ENCODE assay signal across 9 mouse cellular contexts in genomic region chr9:36968713-36969112, GRCm38 (mm10).
DNase-seq lines count a peak whose midpoint lies in the region; ATAC-seq lines count a peak whose summit lies in the region.
"Had no signal": no experiment of that assay in that cellular context is flagged by ENCODE, and none has a peak within 500 bp of the region (broad histone marks: within the 10 kb centered on the region; RNA-seq: fewer than 3 reads in every experiment).

No protein-coding gene starts in this region.

- H3K4me1 ChIP-seq in hindbrain, embryonic 13.5 days (replicated peaks) = peaks cover 58% of the 10 kb centered on the region
- H3K4me1 ChIP-seq: liver, embryonic 13.5 days had no signal

- H3K4me3 ChIP-seq in hindbrain, embryonic 13.5 days = no peak overlapping the region
- H3K4me3 ChIP-seq: liver, embryonic 13.5 days had no signal

- H3K27ac ChIP-seq in hindbrain, embryonic 13.5 days = no peak overlapping the region
- H3K27ac ChIP-seq: liver, embryonic 13.5 days had no signal

- no peaks in the 10 kb centered on the region for H3K9me3 ChIP-seq in hindbrain, embryonic 13.5 days
- H3K9me3 ChIP-seq: liver, embryonic 13.5 days had no signal

- H3K27me3 ChIP-seq in hindbrain, embryonic 13.5 days = no peaks in the 10 kb centered on the region
- H3K27me3 ChIP-seq: liver, embryonic 13.5 days had no signal

- 0 out of 2 replicates have a peak, but pooled peaks cover 3% of the 10 kb centered on the region for H3K36me3 ChIP-seq in hindbrain, embryonic 13.5 days
- H3K36me3 ChIP-seq: liver, embryonic 13.5 days had no signal

- 0 out of 2 replicates have a peak, but pooled peaks have one; percentile 12 for ATAC-seq in hindbrain, embryonic 13.5 days (ENCODE audit: low FRiP score)

- no peak overlapping the region for H3K9ac ChIP-seq in hindbrain, embryonic 13.5 days
- H3K9ac ChIP-seq: liver, embryonic 13.5 days had no signal

- no peak overlapping the region for H3K4me2 ChIP-seq in hindbrain, embryonic 13.5 days
- H3K4me2 ChIP-seq: liver, embryonic 13.5 days had no signal

- peak; percentile 66 for DNase-seq in left cerebral cortex, postnatal 4 days
- no peak for DNase-seq in left cerebral cortex, postnatal 36 days (ENCODE audit: low spot score in 2 of 2)
- peak; percentile 92 for DNase-seq in ZHBTc4 (ENCODE audit: low read depth, low spot score)
- DNase-seq in embryo, embryonic 11 days = peak; percentile 86
- peak; percentile 81 for DNase-seq in mesoderm, embryonic 11.5 days (ENCODE audit: low read depth, low spot score)
- DNase-seq in testis, postnatal 10 days (ENCODE audit: low spot score) = peak; percentile 59
- DNase-seq in urinary bladder, adult 2 months (ENCODE audit: low spot score) = no peak
- DNase-seq: liver, embryonic 13.5 days had no signal

- intact Hi-C loops in left cerebral cortex, postnatal 4 days (cut with DNase I) = loop anchor here (5.0 to 10.0 kb wide), 4 partner anchors 51 to 356 kb away; no protein-coding TSS in a partner anchor
- intact Hi-C loops in left cerebral cortex, postnatal 36 days (cut with DNase I) = loop anchor here (5.0 kb wide), 1 partner anchor 71 kb away; no protein-coding TSS in a partner anchor

- 46% methylated on average over 7 of the region's 7 CpGs for WGBS in hindbrain, embryonic 13.5 days

Comparison
In these comparisons a context has a peak if more than half of its experiments do, and no peak if none do; other contexts are left out.
1. DNase-seq: peak in left cerebral cortex, postnatal 4 days (single experiment), ZHBTc4 (single experiment), embryo, embryonic 11 days (single experiment), mesoderm, embryonic 11.5 days (single experiment) and testis, postnatal 10 days (single experiment); none in left cerebral cortex, postnatal 36 days (0 of 2) and urinary bladder, adult 2 months (single experiment).